Mouse (Mus musculus) kidney, adult 2 months (tissue): ENCODE data around the gene Hsd11b2.

Source experiments
- CTCF ChIP-seq: fragments of 200-500 bp; conservative IDR thresholded peaks from 2 replicates; pipeline ENCODE4 v1.5.1; 2011; ENCODE audit warnings: low read depth, mild to moderate bottlenecking, control low read depth, low read length, moderate library complexity, mixed read lengths; ENCODE audit not compliant: insufficient read depth, insufficient read length
- POLR2A ChIP-seq: fragments of 200-500 bp; IDR thresholded peaks from one replicate; pipeline ENCODE4 v1.6.1; 2011; ENCODE audit warnings: low read depth, low read length, control low read depth

- no peak for TF ChIP-seq POLR2A
- TF ChIP-seq CTCF, result no peak
These were observed 43.9 kb upstream of the Hsd11b2 start for GRCm38 (mm10) chr8:105474680-105475079.
